Comparison of ENCODE assay signal across 8 mouse cellular contexts in the genomic region with DNA sequence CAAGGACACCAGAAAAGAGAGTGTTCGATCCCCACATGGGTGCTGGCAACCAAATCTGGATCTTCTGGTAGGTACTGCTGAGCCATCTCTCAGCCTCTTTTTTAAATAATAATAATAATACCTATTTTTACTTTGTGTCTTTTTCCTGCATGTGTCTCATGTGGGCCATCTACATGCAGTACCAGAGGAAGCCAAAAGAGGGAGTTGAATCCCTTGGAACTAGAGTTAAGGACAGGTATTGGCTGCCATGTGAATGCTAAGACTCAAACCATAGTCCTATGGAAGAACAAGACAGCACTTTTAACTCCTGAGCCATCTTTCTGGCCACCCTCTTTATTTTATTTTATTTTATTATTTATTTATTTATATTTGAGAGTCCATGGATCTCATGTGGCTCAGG. TPM values are rescaled to one million over a fixed set of nuclear protein-coding genes. Genes with fewer than 3 reads are reported as not detected.
DNase-seq lines count a peak whose midpoint lies in the region; ATAC-seq and TF ChIP-seq lines count a peak whose summit lies in the region.
"Had no signal": no experiment of that assay in that cellular context is flagged by ENCODE, and none has a peak within 500 bp of the region (broad histone marks: within the 10 kb centered on the region; RNA-seq: fewer than 3 reads in every experiment).

No protein-coding gene starts in this region.

- peaks cover 49% of the 10 kb centered on the region for H3K36me3 ChIP-seq in E14TG2a.4 (ENCODE audit: insufficient read depth, low read length)
- H3K36me3 ChIP-seq in heart, embryonic 10.5 days, result peaks cover 32% of the 10 kb centered on the region

- peaks cover 10% of the 10 kb centered on the region for H3K9me3 ChIP-seq in E14TG2a.4 (ENCODE audit: low read length)
- H3K9me3 ChIP-seq in heart, embryonic 10.5 days, result no peaks in the 10 kb centered on the region

- POLR2A ChIA-PET in Patski (lab: Charles Lee), result no interaction called here

- TF ChIP-seq CTCF in E14TG2a.4 (conservative IDR thresholded peaks at IDR 0.05; ENCODE audit: low read length) (peak; percentile 82), Patski (IDR thresholded peaks at IDR 0.05) (peak; percentile 60)

- WGBS in heart, embryonic 10.5 days, result 90% methylated on average over 1 of the region's 1 CpGs

- no peak overlapping the region for H3K4me3 ChIP-seq in E14TG2a.4 (replicated peaks; ENCODE audit: low read length)
- no peak overlapping the region for H3K4me3 ChIP-seq in heart, embryonic 10.5 days

- H3K4me1 ChIP-seq in E14TG2a.4 (replicated peaks; ENCODE audit: low read depth, low read length), result peaks cover 21% of the 10 kb centered on the region
- H3K4me1 ChIP-seq in heart, embryonic 10.5 days, result peaks cover 3% of the 10 kb centered on the region; the same call in 1 of the 2 replicates

- peak; percentile 30 to 37 for DNase-seq in kidney, postnatal 36 days
- no peak for DNase-seq in kidney, adult 11 months
- no peak for DNase-seq in Patski (ENCODE audit: low read depth, low spot score)
- DNase-seq in lung, postnatal 36 days, result peak; percentile 70
- DNase-seq in urinary bladder, postnatal 4 days (ENCODE audit: low spot score in 2 of 2), result no peak
- DNase-seq in heart, embryonic 10.5 days (ENCODE audit: low spot score), result no peak
- DNase-seq: cerebellum, postnatal 36 days had no signal

- no peaks in the 10 kb centered on the region for H3K27me3 ChIP-seq in E14TG2a.4 (ENCODE audit: insufficient read depth, low read length)
- no peaks in the 10 kb centered on the region for H3K27me3 ChIP-seq in Patski
- no peaks in the 10 kb centered on the region for H3K27me3 ChIP-seq in heart, embryonic 10.5 days (ENCODE audit: insufficient read depth, poor library complexity, severe bottlenecking)

- in situ Hi-C loops in Patski (cut with MboI; ENCODE audit: low pct_unique_long_range_greater_than_20kb), result no loop called here

- H3K27ac ChIP-seq in heart, embryonic 10.5 days, result no peak overlapping the region

- CTCF ChIA-PET in Patski (lab: Charles Lee), result interaction anchor here (1.7 kb wide), 1 partner anchor 18 kb away, joined by 7 read pairs; the partner anchor contains the start of gene Wdr37

- no peak for ATAC-seq in Patski

RNA-seq across cellular contexts. Expression of gene Idi1, which starts 3.3 kb away (rescaled TPM):
- polyA plus RNA-seq in Patski (2021), result 13.3 TPM
- polyA plus RNA-seq in heart, embryonic 10.5 days (2016; fragmentation: Nextera tagmentation; extraction: Ambion mirVana), result 76.6 and 85.3 TPM in 2 replicates

RNA-seq across cellular contexts. Expression of gene Wdr37, which starts 16.9 kb away (rescaled TPM):
- 17.6 TPM for polyA plus RNA-seq in Patski (2021)
- polyA plus RNA-seq in heart, embryonic 10.5 days (2016; fragmentation: Nextera tagmentation; extraction: Ambion mirVana), result 20.2 and 21.4 TPM in 2 replicates

RNA-seq across cellular contexts. Expression of gene Gm9745, which starts 59.4 kb away (rescaled TPM):
- not detected for polyA plus RNA-seq in Patski (2021)
- not detected in 2 replicates for polyA plus RNA-seq in heart, embryonic 10.5 days (2016; fragmentation: Nextera tagmentation; extraction: Ambion mirVana)

Comparison
In these comparisons a context has a peak if more than half of its experiments do, and no peak if none do; other contexts are left out.
1. DNase-seq: peak in kidney, postnatal 36 days (2 of 2) and lung, postnatal 36 days (single experiment); none in kidney, adult 11 months (single experiment), Patski (single experiment), urinary bladder, postnatal 4 days (0 of 2) and heart, embryonic 10.5 days (single experiment).